Mouse (Mus musculus): ENCODE results near the gene Pkd2l1. TPM values are rescaled to one million over a fixed set of nuclear protein-coding genes. Genes with fewer than 3 reads are reported as not detected.
A peak's percentile ranks its signal among the peaks of the same experiment; 100 is the strongest.
"Not testable (repeated sequence)": the region's sequence is repeated elsewhere in the genome, so short reads cannot be mapped to it uniquely, and the experiment has no call there.

Pkd2l1 gene
- polyA plus RNA-seq, 1 experiment: 0.80 TPM

GRCm38 (mm10) chr19:44161515-44161914 lies 30.7 kb downstream of the Pkd2l1 start:
- DNase-seq (ENCODE audit: extremely low spot score in 1 of 2, low spot score in 1 of 2): peak in 1 of 2 experiments; percentile 48

- no peak for DNase-seq (ENCODE audit: extremely low spot score in 1 of 2, low spot score in 1 of 2)
Measured at GRCm38 (mm10) chr19:44159386-44159785, 32.9 kb downstream of the Pkd2l1 start.

- DNase-seq (ENCODE audit: extremely low spot score in 1 of 2, low spot score in 1 of 2): no peak
Measured at GRCm38 (mm10) chr19:44157005-44157404, 35.2 kb downstream of the Pkd2l1 start.

- no peak for DNase-seq (ENCODE audit: extremely low spot score in 1 of 2, low spot score in 1 of 2)
Measured at GRCm38 (mm10) chr19:44153781-44154180, 38.5 kb downstream of the Pkd2l1 start.

- DNase-seq (ENCODE audit: extremely low spot score in 1 of 2, low spot score in 1 of 2): no peak
Measured at GRCm38 (mm10) chr19:44148991-44149390, 43.3 kb downstream of the Pkd2l1 start.

GRCm38 (mm10) chr19:44148345-44148744 lies 43.9 kb downstream of the Pkd2l1 start:
- DNase-seq (ENCODE audit: extremely low spot score in 1 of 2, low spot score in 1 of 2): no peak

- no peak for DNase-seq (ENCODE audit: extremely low spot score in 1 of 2, low spot score in 1 of 2)
Measured at GRCm38 (mm10) chr19:44146951-44147350, 45.3 kb downstream of the Pkd2l1 start.

- no peak for DNase-seq (ENCODE audit: extremely low spot score in 1 of 2, low spot score in 1 of 2)
Measured at GRCm38 (mm10) chr19:44146568-44146879, 45.7 kb downstream of the Pkd2l1 start.

GRCm38 (mm10) chr19:44145702-44146567 lies 46.3 kb downstream of the Pkd2l1 start, which contains the start of gene Bloc1s2:
Gene Bloc1s2, minus strand, starts transcription at chr19:44146446.
- peak; percentile 76 to 93 for DNase-seq (ENCODE audit: extremely low spot score in 1 of 2, low spot score in 1 of 2)

GRCm38 (mm10) chr19:44144366-44144765 lies 47.9 kb downstream of the Pkd2l1 start:
- DNase-seq (ENCODE audit: extremely low spot score in 1 of 2, low spot score in 1 of 2): no peak

- DNase-seq (ENCODE audit: extremely low spot score in 1 of 2, low spot score in 1 of 2): no peak
Measured at GRCm38 (mm10) chr19:44135960-44136485, 56.2 kb downstream of the Pkd2l1 start.

GRCm38 (mm10) chr19:44135072-44135959 lies 56.9 kb downstream of the Pkd2l1 start, which contains the start of gene Cwf19l1:
Gene Cwf19l1, minus strand, starts transcription at chr19:44135876.
- peak; percentile 73 to 92 for DNase-seq (ENCODE audit: extremely low spot score in 1 of 2, low spot score in 1 of 2)

GRCm38 (mm10) chr19:44132917-44133316 lies 59.3 kb downstream of the Pkd2l1 start:
- no peak for DNase-seq (ENCODE audit: extremely low spot score in 1 of 2, low spot score in 1 of 2)

- DNase-seq (ENCODE audit: extremely low spot score in 1 of 2, low spot score in 1 of 2): no peak
Measured at GRCm38 (mm10) chr19:44128560-44128959, 63.7 kb downstream of the Pkd2l1 start.

GRCm38 (mm10) chr19:44127729-44128497 lies 64.3 kb downstream of the Pkd2l1 start:
- DNase-seq (ENCODE audit: extremely low spot score in 1 of 2, low spot score in 1 of 2): no peak

GRCm38 (mm10) chr19:44121137-44121536 lies 71.1 kb downstream of the Pkd2l1 start:
- no peak for DNase-seq (ENCODE audit: extremely low spot score in 1 of 2, low spot score in 1 of 2)

- not testable (repeated sequence) for DNase-seq (ENCODE audit: extremely low spot score in 1 of 2, low spot score in 1 of 2)
Measured at GRCm38 (mm10) chr19:44120686-44121085, 71.6 kb downstream of the Pkd2l1 start.

GRCm38 (mm10) chr19:44117793-44118192 lies 74.4 kb downstream of the Pkd2l1 start:
- DNase-seq (ENCODE audit: extremely low spot score in 1 of 2, low spot score in 1 of 2): no peak

GRCm38 (mm10) chr19:44111706-44112105 lies 80.5 kb downstream of the Pkd2l1 start:
- no peak for DNase-seq (ENCODE audit: extremely low spot score in 1 of 2, low spot score in 1 of 2)

- DNase-seq (ENCODE audit: extremely low spot score in 1 of 2, low spot score in 1 of 2): no peak
Measured at GRCm38 (mm10) chr19:44110356-44110755, 81.9 kb downstream of the Pkd2l1 start.
